Mouse (Mus musculus) hindbrain, embryonic 11.5 days (tissue): ENCODE data around the gene Naaladl2. TPM values are rescaled to one million over a fixed set of nuclear protein-coding genes. Genes with fewer than 3 reads are reported as not detected.

Experiments used
- ATAC-seq: fragments of 200-750 bp; cut with Nextera tagmentation; 2 replicates; pipeline ENCODE4 v1.8.0; 2017; ENCODE audit warnings: mild to moderate bottlenecking, moderate TSS enrichment, moderate library complexity; ENCODE audit not compliant: low FRiP score
- DNase-seq: peaks from one replicate; pipeline ENCODE4 v3.0.0-alpha.2; 2015; ENCODE audit warnings: low spot score
- H3K27ac ChIP-seq: fragments of 300-500 bp; sonication (generic); 2 replicates; pipeline ENCODE4 v1.5.1; 2014; ENCODE audit warnings: mild to moderate bottlenecking, low read depth, low read length
- H3K27me3 ChIP-seq: fragments of 300-500 bp; sonication (generic); 2 replicates; pipeline ENCODE4 v1.6.1; 2014; ENCODE audit warnings: mild to moderate bottlenecking, low read length, moderate library complexity, mixed read lengths; ENCODE audit not compliant: control insufficient read depth, insufficient read depth
- H3K36me3 ChIP-seq: fragments of 300-500 bp; sonication (generic); 2 replicates; pipeline ENCODE4 v1.6.1; 2014; ENCODE audit warnings: mild to moderate bottlenecking, low read length, moderate library complexity, mixed read lengths; ENCODE audit not compliant: control insufficient read depth, insufficient read depth
- H3K4me1 ChIP-seq: fragments of 300-500 bp; sonication (generic); replicated peaks from 2 replicates; pipeline ENCODE4 v1.6.1; 2014; ENCODE audit warnings: low read length, mixed read lengths; ENCODE audit not compliant: control insufficient read depth, insufficient read depth
- H3K4me2 ChIP-seq: fragments of 300-500 bp; sonication (generic); replicated peaks from 2 replicates; pipeline ENCODE4 v1.6.1; 2014; ENCODE audit warnings: mild to moderate bottlenecking, low read depth, low read length
- H3K4me3 ChIP-seq: fragments of 300-500 bp; sonication (generic); 2 replicates; pipeline ENCODE4 v1.5.1; 2014; ENCODE audit warnings: low read depth, low read length
- H3K9ac ChIP-seq: fragments of 300-500 bp; sonication (generic); 2 replicates; pipeline ENCODE4 v1.6.1; 2014; ENCODE audit warnings: low read depth, low read length
- H3K9me3 ChIP-seq: fragments of 300-500 bp; sonication (generic); 2 replicates; pipeline ENCODE4 v1.6.1; 2016; ENCODE audit warnings: low read length; ENCODE audit not compliant: control insufficient read depth
- WGBS: fragments of 180-500 bp; shearing (Covaris S2); extraction: QIAGEN DNeasy Blood & Tissue Kit; methylation state at CpG from one replicate; pipeline ENCODE4 v1.1.7; 2014; 5-methylcytosine and 5-hydroxymethylcytosine counted together
- polyA plus RNA-seq: library from polyadenylated mRNA; unstranded; fragments of >200 nt; fragmentation: Nextera tagmentation; extraction: Ambion mirVana; gene quantifications from 2 replicates; pipeline ENCODE4 v1.2.1, GENCODE M21; 2014

Gene Naaladl2
- 0.25 and 1.0 TPM in 2 replicates for polyA plus RNA-seq

GRCm38 (mm10) chr3:25143555-25144311, at the start of gene Naaladl2:
Naaladl2 (minus strand) TSS chr3:25144261.
- H3K27ac ChIP-seq, result peak within 1 kb of the TSS; percentile 60
- peak within 1 kb of the TSS; percentile 79 for H3K9ac ChIP-seq
- H3K4me2 ChIP-seq, result peak within 1 kb of the TSS; percentile 63
- under 1% methylated on average over 83 of the region's 93 CpGs for WGBS
- ATAC-seq, result peak; percentile 92
- peak within 1 kb of the TSS; percentile 70 for H3K4me3 ChIP-seq
- peak; percentile 82 for DNase-seq
- H3K36me3 ChIP-seq, result no peaks in the 10 kb centered on the region
- no peaks in the 10 kb centered on the region for H3K27me3 ChIP-seq
- H3K4me1 ChIP-seq, result no peaks in the 10 kb centered on the region
- no peaks in the 10 kb centered on the region for H3K9me3 ChIP-seq

GRCm38 (mm10) chr3:25151721-25152120, 7.7 kb upstream of the Naaladl2 start:
- 97% methylated on average over 13 of the region's 13 CpGs for WGBS
- Histone ChIP-seq H3K9ac (no peak overlapping the region), H3K4me3 (no peak overlapping the region), H3K27ac (no peak overlapping the region), H3K27me3 (no peaks in the 10 kb centered on the region), H3K4me1 (no peaks in the 10 kb centered on the region), H3K4me2 (no peak overlapping the region), H3K36me3 (no peaks in the 10 kb centered on the region), H3K9me3 (0 out of 2 replicates have a peak, but pooled peaks cover 2% of the 10 kb centered on the region)
- ATAC-seq (no peak), DNase-seq (no peak)

- no peak overlapping the region for H3K27ac ChIP-seq
- no peak overlapping the region for H3K4me3 ChIP-seq
- H3K4me1 ChIP-seq, result no peaks in the 10 kb centered on the region
- ATAC-seq (no peak), DNase-seq (no peak)
- no peak overlapping the region for H3K4me2 ChIP-seq
- H3K36me3 ChIP-seq, result no peaks in the 10 kb centered on the region
- no peak overlapping the region for H3K9ac ChIP-seq
- H3K9me3 ChIP-seq, result 0 out of 2 replicates have a peak, but pooled peaks cover 2% of the 10 kb centered on the region
- H3K27me3 ChIP-seq, result no peaks in the 10 kb centered on the region
These were observed 3.2 kb upstream of the Naaladl2 start for GRCm38 (mm10) chr3:25147271-25147670.

- H3K9ac ChIP-seq, result no peak overlapping the region
- H3K4me2 ChIP-seq, result no peak overlapping the region
- no peaks in the 10 kb centered on the region for H3K9me3 ChIP-seq
- no peak for ATAC-seq
- 16% methylated on average over 8 of the region's 8 CpGs for WGBS
- H3K4me3 ChIP-seq, result no peak overlapping the region
- no peaks in the 10 kb centered on the region for H3K36me3 ChIP-seq
- no peak overlapping the region for H3K27ac ChIP-seq
- DNase-seq, result peak; percentile 34
- no peaks in the 10 kb centered on the region for H3K4me1 ChIP-seq
- no peaks in the 10 kb centered on the region for H3K27me3 ChIP-seq
These were observed 1.1 kb upstream of the Naaladl2 start for GRCm38 (mm10) chr3:25144961-25145697.

- no peaks in the 10 kb centered on the region for H3K9me3 ChIP-seq
- H3K27me3 ChIP-seq, result no peaks in the 10 kb centered on the region
- H3K4me3 ChIP-seq, result peak overlapping the region; percentile 70
- peak overlapping the region; percentile 60; the same call in 1 of the 2 replicates for H3K27ac ChIP-seq
- peak overlapping the region; percentile 79 for H3K9ac ChIP-seq
- 51% methylated on average over 6 of the region's 6 CpGs for WGBS
- H3K4me2 ChIP-seq, result peak overlapping the region; percentile 63
- ATAC-seq (no peak), DNase-seq (no peak)
- H3K36me3 ChIP-seq, result no peaks in the 10 kb centered on the region
- no peaks in the 10 kb centered on the region for H3K4me1 ChIP-seq
These were observed 950 bp downstream of the Naaladl2 start for GRCm38 (mm10) chr3:25143111-25143510.

GRCm38 (mm10) chr3:25131848-25132247, 12.2 kb downstream of the Naaladl2 start:
- WGBS, result 46% methylated on average over 3 of the region's 3 CpGs
- Histone ChIP-seq H3K9ac (no peak overlapping the region), H3K36me3 (no peaks in the 10 kb centered on the region), H3K27ac (no peak overlapping the region), H3K9me3 (no peaks in the 10 kb centered on the region), H3K4me3 (no peak overlapping the region), H3K4me1 (0 out of 2 replicates have a peak, but pooled peaks cover 2% of the 10 kb centered on the region), H3K27me3 (no peaks in the 10 kb centered on the region), H3K4me2 (no peak overlapping the region)
- no peak for ATAC-seq
- DNase-seq, result no peak

GRCm38 (mm10) chr3:25127864-25128263, 16.2 kb downstream of the Naaladl2 start:
- H3K4me2 ChIP-seq, result no peak overlapping the region
- ATAC-seq (peak; percentile 72), DNase-seq (peak; percentile 37)
- 8% methylated on average over 4 of the region's 4 CpGs for WGBS
- no peaks in the 10 kb centered on the region for H3K36me3 ChIP-seq
- no peaks in the 10 kb centered on the region for H3K9me3 ChIP-seq
- H3K27me3 ChIP-seq, result no peaks in the 10 kb centered on the region
- no peak overlapping the region for H3K27ac ChIP-seq
- 0 out of 2 replicates have a peak, but pooled peaks cover 2% of the 10 kb centered on the region for H3K4me1 ChIP-seq
- H3K9ac ChIP-seq, result no peak overlapping the region
- no peak overlapping the region for H3K4me3 ChIP-seq

GRCm38 (mm10) chr3:25124919-25125846, 18.9 kb downstream of the Naaladl2 start:
- Histone ChIP-seq H3K4me1 (0 out of 2 replicates have a peak, but pooled peaks cover 2% of the 10 kb centered on the region), H3K4me3 (no peak overlapping the region), H3K9ac (no peak overlapping the region), H3K27ac (no peak overlapping the region), H3K9me3 (no peaks in the 10 kb centered on the region), H3K36me3 (no peaks in the 10 kb centered on the region), H3K27me3 (no peaks in the 10 kb centered on the region), H3K4me2 (no peak overlapping the region)
- ATAC-seq (peak; percentile 86), DNase-seq (peak; percentile 26)
- 15% methylated on average over 5 of the region's 5 CpGs for WGBS
